Mouse (Mus musculus) kidney, embryonic 14.5 days (tissue): ENCODE results near the gene Raver1. TPM values are rescaled to one million over a fixed set of nuclear protein-coding genes. Genes with fewer than 3 reads are reported as not detected.
A peak's percentile ranks its signal among the peaks of the same experiment; 100 is the strongest.

Experiments used
- ATAC-seq: fragments of 200-750 bp; cut with Nextera tagmentation; 2 replicates; pipeline ENCODE4 v1.8.0; 2017; ENCODE audit warnings: moderate number of reproducible peaks, mild to moderate bottlenecking, moderate TSS enrichment, moderate library complexity; ENCODE audit not compliant: low FRiP score, low TSS enrichment
- H3K27ac ChIP-seq: fragments of 300-500 bp; sonication (generic); 2 replicates; pipeline ENCODE4 v1.5.1; 2014; ENCODE audit warnings: low read depth, mild to moderate bottlenecking, low read length, moderate library complexity, mixed read lengths
- H3K27me3 ChIP-seq: fragments of 300-500 bp; sonication (generic); 2 replicates; pipeline ENCODE4 v1.6.1; 2014; ENCODE audit warnings: mild to moderate bottlenecking, low read length; ENCODE audit not compliant: control insufficient read depth, insufficient read depth
- H3K36me3 ChIP-seq: fragments of 300-500 bp; sonication (generic); 2 replicates; pipeline ENCODE4 v1.6.1; 2014; ENCODE audit warnings: low read length, mixed read lengths; ENCODE audit not compliant: control insufficient read depth, insufficient read depth
- H3K4me1 ChIP-seq: fragments of 300-500 bp; sonication (generic); 2 replicates; pipeline ENCODE4 v1.6.1; 2014; ENCODE audit warnings: low read length, mixed read lengths; ENCODE audit not compliant: control insufficient read depth, insufficient read depth
- H3K4me2 ChIP-seq: fragments of 300-500 bp; sonication (generic); replicated peaks from 2 replicates; pipeline ENCODE4 v1.6.1; 2014; ENCODE audit warnings: low read depth, mild to moderate bottlenecking, low read length
- H3K4me3 ChIP-seq: fragments of 300-500 bp; sonication (generic); 2 replicates; pipeline ENCODE4 v1.5.1; 2014; ENCODE audit warnings: mild to moderate bottlenecking, low read length
- H3K9ac ChIP-seq: fragments of 300-500 bp; sonication (generic); 2 replicates; pipeline ENCODE4 v1.6.1; 2014; ENCODE audit warnings: low read depth, mild to moderate bottlenecking, low read length, moderate library complexity
- H3K9me3 ChIP-seq: fragments of 300-500 bp; sonication (generic); 2 replicates; pipeline ENCODE4 v1.6.1; 2016; ENCODE audit warnings: low read length; ENCODE audit not compliant: control insufficient read depth
- WGBS: fragments of 180-500 bp; shearing (Covaris S2); extraction: QIAGEN DNeasy Blood & Tissue Kit; methylation state at CpG from one replicate; pipeline ENCODE4 v1.1.7; 2014; 5-methylcytosine and 5-hydroxymethylcytosine counted together
- polyA plus RNA-seq: library from polyadenylated mRNA; unstranded; fragments of >200 nt; fragmentation: Nextera tagmentation; extraction: Ambion mirVana; gene quantifications from 2 replicates; pipeline ENCODE4 v1.2.1, GENCODE M21; 2014

The Raver1 gene
- polyA plus RNA-seq, result 70.6 and 96.0 TPM in 2 replicates

DNA sequence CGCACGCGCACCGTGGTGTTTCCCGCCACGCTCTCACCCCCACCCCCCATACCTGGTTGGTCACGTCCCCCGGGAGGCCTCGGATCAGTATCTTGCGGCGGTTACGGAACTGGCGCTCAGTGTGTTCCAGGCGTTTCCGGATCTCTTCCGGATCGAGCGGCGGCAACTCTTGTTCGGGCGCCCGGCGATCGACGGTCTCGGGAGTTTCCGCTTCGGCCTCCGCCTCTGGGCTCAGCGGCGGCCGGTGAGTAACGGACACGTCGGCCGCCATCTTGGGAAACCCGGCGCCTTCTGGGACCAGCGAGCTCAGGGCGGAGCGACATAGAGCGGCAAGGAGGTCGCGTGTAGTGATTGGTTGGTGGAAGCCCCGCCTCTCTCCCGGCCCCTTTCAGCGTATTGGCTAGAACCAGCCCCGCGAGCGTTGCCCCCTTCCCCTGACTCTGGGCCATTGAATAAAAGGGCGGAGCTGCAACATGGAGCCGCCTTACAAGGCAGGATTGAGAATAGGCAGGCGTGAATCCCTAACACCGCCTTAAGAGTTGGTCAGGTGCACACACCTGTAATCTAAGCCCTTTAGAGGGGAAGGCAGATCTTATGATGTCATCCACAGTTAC is at the start of gene Raver1, which contains the start of gene Gm38431:
Raver1 (minus strand) TSS at position 302 of the 614 bp plus-strand sequence.
Gm38431 (minus strand) TSS at position 291 of the 614 bp plus-strand sequence.
- peak within 1 kb of the TSS; percentile 86 for H3K27ac ChIP-seq
- peaks cover 10% of the 10 kb centered on the region for H3K4me1 ChIP-seq
- no peaks in the 10 kb centered on the region for H3K9me3 ChIP-seq
- peaks cover 34% of the 10 kb centered on the region for H3K36me3 ChIP-seq
- H3K9ac ChIP-seq, result peak within 1 kb of the TSS; percentile 80
- no peaks in the 10 kb centered on the region for H3K27me3 ChIP-seq
- peak within 1 kb of the TSS; percentile 81 for H3K4me3 ChIP-seq
- peak; percentile 100 for ATAC-seq
- peak within 1 kb of the TSS; percentile 88 for H3K4me2 ChIP-seq
- under 1% methylated on average over 54 of the region's 54 CpGs for WGBS

DNA sequence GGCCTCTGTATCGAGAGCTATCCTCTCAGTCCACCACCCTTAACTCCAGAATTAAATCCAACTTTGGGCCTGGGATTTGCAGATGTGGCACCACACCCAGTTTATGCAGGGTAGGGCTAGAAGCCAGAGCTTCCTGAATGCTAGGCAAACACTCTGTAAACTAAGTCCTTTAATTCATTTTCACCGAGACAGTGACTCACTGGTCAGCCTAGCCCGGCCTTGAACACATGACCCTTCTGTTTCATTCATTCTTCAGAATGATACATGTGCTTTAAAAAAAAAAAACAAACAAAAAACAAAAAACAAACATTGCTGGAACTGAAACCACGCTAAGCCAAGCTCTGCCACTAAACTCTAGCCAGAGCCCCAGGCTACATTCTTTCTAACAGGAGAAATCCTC is 46.6 kb upstream of the Raver1 start:
- H3K4me1 ChIP-seq, result no peaks in the 10 kb centered on the region

DNA sequence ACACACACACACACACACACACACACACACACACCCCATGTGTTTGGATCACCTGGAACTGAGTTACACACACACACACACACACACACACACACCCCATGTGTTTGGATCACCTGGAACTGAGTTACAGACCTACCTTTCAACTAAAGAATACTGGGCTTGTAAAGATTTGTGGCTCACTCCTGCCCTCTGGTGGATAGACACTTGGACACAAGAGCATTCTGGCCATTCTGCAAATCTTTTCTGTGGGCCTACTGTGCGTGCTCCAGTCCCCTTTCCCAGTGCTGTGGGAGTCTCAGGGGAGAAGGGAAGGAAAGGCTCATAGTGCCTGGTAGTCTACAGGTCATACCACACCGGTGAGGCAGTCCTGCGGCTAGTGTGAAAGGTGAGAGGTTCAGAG is 45.4 kb upstream of the Raver1 start:
- Histone ChIP-seq H3K4me3 (no peak overlapping the region), H3K36me3 (peaks cover 48% of the 10 kb centered on the region)
- WGBS, result 53% methylated on average over 3 of the region's 3 CpGs

More for the DNA sequence above, 46.6 kb upstream of the Raver1 start:
- no peak for ATAC-seq
- WGBS, result 82% methylated on average over 4 of the region's 4 CpGs
- no peak overlapping the region for H3K4me3 ChIP-seq
- H3K27me3 ChIP-seq, result no peaks in the 10 kb centered on the region
- no peak overlapping the region for H3K4me2 ChIP-seq
- no peak overlapping the region for H3K27ac ChIP-seq
- H3K9me3 ChIP-seq, result no peaks in the 10 kb centered on the region
- H3K9ac ChIP-seq, result no peak overlapping the region
- peaks cover 60% of the 10 kb centered on the region for H3K36me3 ChIP-seq

DNA sequence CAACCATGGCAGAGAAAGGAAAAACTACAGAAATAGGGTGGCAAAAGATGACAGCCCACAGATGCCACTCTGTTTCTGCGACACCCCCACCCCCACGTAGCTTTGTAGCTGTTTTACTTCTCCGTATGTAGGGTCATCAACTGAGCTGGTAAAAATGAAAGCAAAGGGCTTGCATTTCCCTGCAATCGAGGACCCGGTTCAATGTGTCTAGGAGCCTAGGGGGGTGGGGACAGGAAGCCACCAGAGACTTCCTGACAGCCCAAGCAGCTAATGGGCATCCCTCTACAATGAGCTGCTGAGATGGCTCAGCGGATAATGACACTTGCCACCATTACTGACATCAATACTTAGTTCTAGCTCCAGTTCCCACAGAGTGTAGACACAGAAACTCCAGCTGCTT is 44.6 kb upstream of the Raver1 start:
- H3K4me1 ChIP-seq, result no peaks in the 10 kb centered on the region
- WGBS, result 83% methylated on average over 6 of the region's 6 CpGs
- H3K4me2 ChIP-seq, result no peak overlapping the region

More for the DNA sequence above, 45.4 kb upstream of the Raver1 start:
- ATAC-seq, result peak; percentile 18; the same call in 1 of the 2 replicates
- Histone ChIP-seq H3K4me2 (no peak overlapping the region), H3K9me3 (no peaks in the 10 kb centered on the region), H3K27ac (no peak overlapping the region), H3K27me3 (no peaks in the 10 kb centered on the region), H3K4me1 (no peaks in the 10 kb centered on the region), H3K9ac (no peak overlapping the region)

DNA sequence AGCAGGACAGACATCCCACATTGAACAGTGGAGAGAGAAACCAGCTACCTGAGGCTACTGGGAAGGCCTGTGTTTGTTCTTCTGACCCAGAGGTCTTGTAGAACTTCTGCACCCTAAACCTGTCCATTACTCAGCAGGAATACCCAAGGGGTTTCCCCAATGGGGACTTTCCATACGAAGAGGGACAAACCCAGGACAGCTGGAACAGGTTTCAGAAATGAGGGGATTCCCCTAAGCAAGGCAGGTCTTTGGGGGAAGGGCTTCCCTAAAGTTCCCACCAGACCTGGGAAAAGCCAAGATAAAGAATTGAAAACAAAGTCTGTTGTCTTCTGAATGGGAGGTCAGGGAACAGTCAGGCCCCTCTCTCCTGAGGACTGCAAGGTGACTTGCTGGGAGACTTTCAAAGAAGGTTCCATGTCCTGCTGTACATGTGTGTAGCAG is 44.2 kb upstream of the Raver1 start:
- Histone ChIP-seq H3K4me1 (no peaks in the 10 kb centered on the region), H3K4me3 (no peak overlapping the region), H3K9me3 (no peaks in the 10 kb centered on the region), H3K4me2 (no peak overlapping the region), H3K27me3 (no peaks in the 10 kb centered on the region), H3K9ac (no peak overlapping the region), H3K36me3 (peaks cover 36% of the 10 kb centered on the region), H3K27ac (no peak overlapping the region)
- WGBS, result 81% methylated on average over 1 of the region's 1 CpGs
- ATAC-seq, result no peak

More for the DNA sequence above, 44.6 kb upstream of the Raver1 start:
- Histone ChIP-seq H3K9me3 (no peaks in the 10 kb centered on the region), H3K9ac (no peak overlapping the region), H3K27ac (no peak overlapping the region), H3K4me3 (no peak overlapping the region), H3K36me3 (peaks cover 40% of the 10 kb centered on the region), H3K27me3 (no peaks in the 10 kb centered on the region)
- ATAC-seq, result no peak

DNA sequence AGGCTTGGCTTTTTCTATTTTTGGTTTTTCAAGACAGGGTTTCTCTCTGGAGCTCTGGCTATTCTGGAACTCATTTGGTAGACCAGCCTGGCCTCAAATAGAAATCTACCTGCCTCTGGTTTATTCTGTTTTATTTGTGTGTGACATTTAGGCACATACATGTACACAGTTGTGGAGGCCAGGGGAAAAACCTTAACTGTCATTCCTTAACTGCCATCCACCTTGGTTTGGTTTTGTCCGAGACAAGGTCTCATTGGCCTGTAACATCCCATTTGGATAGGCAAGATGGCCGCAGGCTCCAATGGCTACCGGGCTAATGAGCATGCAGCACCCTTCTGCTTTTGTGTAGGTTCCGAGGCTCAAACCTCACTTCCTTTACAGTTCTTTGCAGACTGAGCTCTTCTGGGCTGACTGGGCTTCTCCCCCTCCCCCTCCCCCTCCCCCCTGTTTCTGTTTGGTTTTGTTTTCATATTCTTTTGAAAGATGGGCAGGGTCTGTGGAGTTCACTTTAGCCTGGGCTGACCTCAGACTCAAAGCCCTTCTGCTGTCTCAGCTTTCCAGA is 43.6 kb upstream of the Raver1 start:
- Histone ChIP-seq H3K4me2 (no peak overlapping the region), H3K9me3 (no peaks in the 10 kb centered on the region), H3K9ac (no peak overlapping the region), H3K36me3 (peaks cover 30% of the 10 kb centered on the region), H3K4me1 (0 out of 2 replicates have a peak, but pooled peaks cover 2% of the 10 kb centered on the region), H3K27ac (no peak overlapping the region), H3K27me3 (no peaks in the 10 kb centered on the region), H3K4me3 (no peak overlapping the region)
- ATAC-seq, result no peak
- WGBS, result 82% methylated on average over 4 of the region's 4 CpGs

DNA sequence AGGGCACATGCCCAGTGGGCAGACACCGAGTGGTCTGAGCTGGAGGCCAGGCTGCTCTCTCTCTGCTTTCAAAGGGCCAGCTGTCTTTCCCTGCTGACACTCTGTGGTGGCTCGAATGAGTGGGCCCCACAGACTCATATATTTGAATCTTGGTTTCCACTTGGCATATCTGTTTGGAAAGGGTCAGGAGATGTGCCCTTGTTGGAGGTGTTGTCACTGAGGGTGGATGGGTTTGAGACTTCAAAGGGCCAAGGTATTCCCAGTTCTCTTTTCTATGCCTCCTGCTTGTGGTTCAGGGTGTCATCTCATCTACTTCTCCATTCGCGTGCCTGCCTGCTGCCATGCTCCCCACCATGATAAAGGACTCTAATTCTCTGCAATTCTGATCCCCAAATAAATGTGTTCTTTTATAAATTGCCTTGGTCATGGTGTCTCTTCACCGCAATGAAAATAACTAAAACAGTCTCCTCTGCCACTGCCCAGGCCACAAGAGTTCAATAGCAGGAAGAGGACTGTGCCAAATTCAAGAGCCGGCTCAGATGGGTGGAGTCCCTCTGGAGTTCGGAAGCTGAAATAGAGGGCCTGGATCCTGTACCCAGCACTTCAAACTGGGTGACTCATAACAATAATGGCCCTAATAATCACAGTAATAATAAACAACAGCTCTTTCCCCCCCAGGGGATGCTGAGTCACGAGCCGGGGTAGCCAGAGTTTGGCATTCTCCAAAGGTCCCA is 43.0 kb upstream of the Raver1 start:
- WGBS, result 74% methylated on average over 9 of the region's 9 CpGs
- ATAC-seq, result no peak
- no peaks in the 10 kb centered on the region for H3K9me3 ChIP-seq
- H3K4me1 ChIP-seq, result 0 out of 2 replicates have a peak, but pooled peaks cover 5% of the 10 kb centered on the region
- H3K27ac ChIP-seq, result no peak overlapping the region
- H3K9ac ChIP-seq, result no peak overlapping the region
- no peak overlapping the region for H3K4me3 ChIP-seq
- peaks cover 24% of the 10 kb centered on the region for H3K36me3 ChIP-seq
- no peaks in the 10 kb centered on the region for H3K27me3 ChIP-seq
- no peak overlapping the region for H3K4me2 ChIP-seq

DNA sequence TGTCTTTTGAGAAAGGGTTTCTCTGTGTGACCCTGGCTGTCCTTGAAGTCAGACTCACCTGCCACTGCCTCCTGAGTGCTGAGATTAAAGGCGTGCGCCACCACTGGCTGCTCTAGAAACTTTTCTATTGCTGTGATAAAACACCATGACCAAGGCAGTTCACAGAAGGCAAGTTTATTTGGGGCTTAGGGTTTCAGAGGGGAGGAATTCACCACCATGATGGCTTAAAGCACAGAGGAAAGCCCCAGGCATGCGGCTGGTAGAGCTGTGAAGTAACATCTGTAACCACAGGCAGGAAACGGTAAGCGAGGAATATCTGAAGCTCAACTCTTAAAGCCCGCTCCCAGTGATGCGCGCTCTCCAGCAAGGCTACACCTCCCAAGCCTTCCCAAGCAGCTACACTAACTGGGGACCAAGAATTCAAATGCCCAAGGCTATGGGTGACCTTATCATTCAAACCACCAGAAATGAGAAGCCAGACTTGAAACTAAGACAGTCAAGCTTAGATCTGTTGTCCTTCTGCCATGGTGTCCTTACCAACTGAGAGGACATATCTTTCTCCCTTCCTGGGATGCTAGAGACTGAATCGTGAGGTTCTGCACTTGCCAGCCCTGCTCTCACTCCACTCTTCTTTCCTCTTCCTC is 41.4 kb upstream of the Raver1 start:
- no peak for ATAC-seq
- H3K9ac ChIP-seq, result no peak overlapping the region
- 0 out of 2 replicates have a peak, but pooled peaks cover 5% of the 10 kb centered on the region for H3K4me1 ChIP-seq
- no peaks in the 10 kb centered on the region for H3K9me3 ChIP-seq
- peaks cover 9% of the 10 kb centered on the region for H3K36me3 ChIP-seq
- no peak overlapping the region for H3K27ac ChIP-seq
- H3K27me3 ChIP-seq, result no peaks in the 10 kb centered on the region
- no peak overlapping the region for H3K4me3 ChIP-seq
- 78% methylated on average over 9 of the region's 9 CpGs for WGBS
- no peak overlapping the region for H3K4me2 ChIP-seq
